Mouse (Mus musculus): ENCODE measurements at regions not wholly inside any gene's neighbourhood (a gene's known extent, or its start where the extent isn't known, plus 50 kb on each side); places are given as distances from the start of the nearest gene placed in this dataset.

DNA sequence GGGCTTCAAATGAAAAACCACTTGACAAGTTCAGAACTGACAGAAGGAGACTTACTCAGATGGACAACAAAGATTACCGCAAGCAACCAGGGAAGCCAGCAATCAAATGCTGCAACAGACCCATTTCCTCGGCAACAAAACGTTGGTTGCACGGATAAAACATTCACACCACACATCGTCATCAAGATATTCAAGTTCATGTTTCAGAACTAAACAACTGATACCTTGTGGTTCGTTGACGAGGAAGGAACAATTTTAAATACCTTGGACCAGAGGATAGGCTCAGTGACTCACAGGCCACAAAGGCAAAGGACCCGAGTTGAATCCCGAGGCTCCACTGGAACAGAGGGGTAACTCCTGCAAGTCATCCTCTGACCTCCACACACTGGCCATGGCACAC lies 339.1 kb downstream of the Rapgef2 start:
- TF ChIP-seq EP300 (IDR thresholded peaks at IDR 0.05; ENCODE audit: insufficient read depth, low read depth, low read length) (no peak), CTCF (IDR thresholded peaks at IDR 0.05; ENCODE audit: low read depth, low read length) (no peak)

Measured in ES-Bruce4 (cell line).